Mouse (Mus musculus) stomach, embryonic 14.5 days (tissue): ENCODE results near the gene Tubal3. TPM values are rescaled to one million over a fixed set of nuclear protein-coding genes. Genes with fewer than 3 reads are reported as not detected.
"Not testable (repeated sequence)": the region's sequence is repeated elsewhere in the genome, so short reads cannot be mapped to it uniquely, and the experiment has no call there.

ENCODE experiments used
- ATAC-seq: fragments of 200-750 bp; cut with Nextera tagmentation; 2 replicates; pipeline ENCODE4 v1.8.0; 2017; ENCODE audit warnings: low read depth, moderate TSS enrichment; ENCODE audit not compliant: insufficient number of reproducible peaks, insufficient read depth, low FRiP score
- H3K27ac ChIP-seq: fragments of 300-500 bp; sonication (generic); 2 replicates; pipeline ENCODE4 v1.5.1; 2014; ENCODE audit warnings: mild to moderate bottlenecking, low read length, moderate library complexity, mixed read lengths
- H3K27me3 ChIP-seq: fragments of 300-500 bp; sonication (generic); 2 replicates; pipeline ENCODE4 v1.6.1; 2014; ENCODE audit warnings: low read length, control low read depth, mixed read lengths; ENCODE audit not compliant: control insufficient read depth, insufficient read depth
- H3K36me3 ChIP-seq: fragments of 300-500 bp; sonication (generic); 2 replicates; pipeline ENCODE4 v1.6.1; 2014; ENCODE audit warnings: mild to moderate bottlenecking, control low read depth, low read length, moderate library complexity, mixed read lengths; ENCODE audit not compliant: control insufficient read depth, insufficient read depth
- H3K4me1 ChIP-seq: fragments of 300-500 bp; sonication (generic); 2 replicates; pipeline ENCODE4 v1.6.1; 2014; ENCODE audit warnings: low read length, control low read depth, mixed read lengths; ENCODE audit not compliant: control insufficient read depth, insufficient read depth
- H3K4me2 ChIP-seq: fragments of 300-500 bp; sonication (generic); replicated peaks from 2 replicates; pipeline ENCODE4 v1.6.1; 2014; ENCODE audit warnings: low read depth, low read length, control low read depth
- H3K4me3 ChIP-seq: fragments of 300-500 bp; sonication (generic); 2 replicates; pipeline ENCODE4 v1.5.1; 2014; ENCODE audit warnings: low read depth, low read length, control low read depth
- H3K9ac ChIP-seq: fragments of 300-500 bp; sonication (generic); replicated peaks from 2 replicates; pipeline ENCODE4 v1.6.1; 2014; ENCODE audit warnings: low read depth, mild to moderate bottlenecking, control low read depth, low read length, moderate library complexity, mixed read lengths
- H3K9me3 ChIP-seq: fragments of 300-500 bp; sonication (generic); 2 replicates; pipeline ENCODE4 v1.6.1; 2016; ENCODE audit warnings: low read depth, low read length, control low read depth; ENCODE audit not compliant: control insufficient read depth
- WGBS: fragments of 180-500 bp; shearing (Covaris S2); extraction: QIAGEN DNeasy Blood & Tissue Kit; methylation state at CpG from one replicate; pipeline ENCODE4 v1.1.7; 2014; 5-methylcytosine and 5-hydroxymethylcytosine counted together
- polyA plus RNA-seq: library from polyadenylated mRNA; unstranded; fragments of >200 nt; fragmentation: Nextera tagmentation; extraction: Ambion mirVana; gene quantifications from 2 replicates; pipeline ENCODE4 v1.2.1, GENCODE M21; 2014

Gene Tubal3
- polyA plus RNA-seq, 1 experiment from 2014 or later, result 0.14 TPM

- not testable (repeated sequence) for ATAC-seq, H3K9me3 ChIP-seq, H3K27me3 ChIP-seq, H3K27ac ChIP-seq, H3K9ac ChIP-seq, H3K36me3 ChIP-seq, H3K4me2 ChIP-seq, H3K4me3 ChIP-seq, H3K4me1 ChIP-seq
- WGBS, result 97% methylated on average over 5 of the region's 5 CpGs
Measured at GRCm38 (mm10) chr13:3898202-3898601, 19.9 kb upstream of the Tubal3 start.

GRCm38 (mm10) chr13:3899301-3899700, 18.8 kb upstream of the Tubal3 start:
- H3K9me3 ChIP-seq, result no peaks in the 10 kb centered on the region
- no peaks in the 10 kb centered on the region for H3K4me1 ChIP-seq
- no peak overlapping the region for H3K4me2 ChIP-seq
- H3K9ac ChIP-seq, result no peak overlapping the region
- no peak overlapping the region for H3K4me3 ChIP-seq
- no peaks in the 10 kb centered on the region for H3K27me3 ChIP-seq
- H3K27ac ChIP-seq, result no peak overlapping the region
- no peaks in the 10 kb centered on the region for H3K36me3 ChIP-seq
- 87% methylated on average over 9 of the region's 9 CpGs for WGBS
- no peak for ATAC-seq

- H3K9ac ChIP-seq, result no peak overlapping the region
- no peaks in the 10 kb centered on the region for H3K9me3 ChIP-seq
- H3K4me2 ChIP-seq, result no peak overlapping the region
- H3K27ac ChIP-seq, result no peak overlapping the region
- 72% methylated on average over 6 of the region's 6 CpGs for WGBS
- H3K27me3 ChIP-seq, result no peaks in the 10 kb centered on the region
- no peaks in the 10 kb centered on the region for H3K4me1 ChIP-seq
- no peak for ATAC-seq
- no peaks in the 10 kb centered on the region for H3K36me3 ChIP-seq
- no peak overlapping the region for H3K4me3 ChIP-seq
Measured at GRCm38 (mm10) chr13:3907151-3907696, 10.8 kb upstream of the Tubal3 start.

- H3K4me2 ChIP-seq, result no peak overlapping the region
- H3K27me3 ChIP-seq, result no peaks in the 10 kb centered on the region
- H3K36me3 ChIP-seq, result no peaks in the 10 kb centered on the region
- H3K27ac ChIP-seq, result no peak overlapping the region
- H3K9me3 ChIP-seq, result no peaks in the 10 kb centered on the region
- WGBS, result 68% methylated on average over 4 of the region's 4 CpGs
- H3K4me3 ChIP-seq, result no peak overlapping the region
- peak; percentile 67; the same call in 1 of the 2 replicates for ATAC-seq
- no peak overlapping the region for H3K9ac ChIP-seq
- H3K4me1 ChIP-seq, result no peaks in the 10 kb centered on the region
Measured at GRCm38 (mm10) chr13:3908262-3908661, 9.8 kb upstream of the Tubal3 start.

GRCm38 (mm10) chr13:3910356-3910755, 7.7 kb upstream of the Tubal3 start:
- WGBS, result 82% methylated on average over 5 of the region's 5 CpGs

GRCm38 (mm10) chr13:3913504-3913903, 4.6 kb upstream of the Tubal3 start:
- no peak for ATAC-seq
- no peaks in the 10 kb centered on the region; the same call in 1 of the 2 replicates for H3K36me3 ChIP-seq
- WGBS, result 71% methylated on average over 4 of the region's 4 CpGs
- H3K27ac ChIP-seq, result no peak overlapping the region
- no peaks in the 10 kb centered on the region for H3K27me3 ChIP-seq
- H3K9me3 ChIP-seq, result no peaks in the 10 kb centered on the region
- no peak overlapping the region for H3K9ac ChIP-seq
- H3K4me1 ChIP-seq, result 0 out of 2 replicates have a peak, but pooled peaks cover 5% of the 10 kb centered on the region
- no peak overlapping the region for H3K4me3 ChIP-seq
- H3K4me2 ChIP-seq, result no peak overlapping the region

More at GRCm38 (mm10) chr13:3910356-3910755, 7.7 kb upstream of the Tubal3 start:
- H3K9ac ChIP-seq, result no peak overlapping the region
- H3K36me3 ChIP-seq, result no peaks in the 10 kb centered on the region; the same call in 1 of the 2 replicates
- no peak overlapping the region for H3K27ac ChIP-seq
- no peaks in the 10 kb centered on the region for H3K4me1 ChIP-seq
- H3K27me3 ChIP-seq, result no peaks in the 10 kb centered on the region
- H3K9me3 ChIP-seq, result no peaks in the 10 kb centered on the region
- no peak overlapping the region for H3K4me3 ChIP-seq
- H3K4me2 ChIP-seq, result no peak overlapping the region
- no peak for ATAC-seq

- no peak for ATAC-seq
- 84% methylated on average over 5 of the region's 5 CpGs for WGBS
Measured at GRCm38 (mm10) chr13:3924483-3924882, 6.4 kb downstream of the Tubal3 start.

GRCm38 (mm10) chr13:3925632-3926031, 7.6 kb downstream of the Tubal3 start:
- Histone ChIP-seq H3K27me3 (no peaks in the 10 kb centered on the region), H3K4me1 (no peaks in the 10 kb centered on the region), H3K9me3 (no peaks in the 10 kb centered on the region), H3K27ac (no peak overlapping the region), H3K36me3 (no peaks in the 10 kb centered on the region), H3K4me3 (no peak overlapping the region), H3K9ac (no peak overlapping the region), H3K4me2 (no peak overlapping the region)
- no peak for ATAC-seq
- 66% methylated on average over 6 of the region's 6 CpGs for WGBS

More at GRCm38 (mm10) chr13:3924483-3924882, 6.4 kb downstream of the Tubal3 start:
- Histone ChIP-seq H3K27me3 (no peaks in the 10 kb centered on the region), H3K4me2 (no peak overlapping the region), H3K36me3 (no peaks in the 10 kb centered on the region), H3K4me3 (no peak overlapping the region), H3K9me3 (no peaks in the 10 kb centered on the region), H3K4me1 (no peaks in the 10 kb centered on the region), H3K27ac (no peak overlapping the region), H3K9ac (no peak overlapping the region)

- no peak overlapping the region for H3K9ac ChIP-seq
- WGBS, result 81% methylated on average over 6 of the region's 6 CpGs
- H3K27me3 ChIP-seq, result no peaks in the 10 kb centered on the region
- H3K4me3 ChIP-seq, result no peak overlapping the region
- H3K27ac ChIP-seq, result no peak overlapping the region
- no peaks in the 10 kb centered on the region for H3K4me1 ChIP-seq
- no peaks in the 10 kb centered on the region for H3K36me3 ChIP-seq
- no peak for ATAC-seq
- H3K4me2 ChIP-seq, result no peak overlapping the region
- no peaks in the 10 kb centered on the region for H3K9me3 ChIP-seq
Measured at GRCm38 (mm10) chr13:3926046-3926445, 8.0 kb downstream of the Tubal3 start.
